Mouse (Mus musculus) thymus, adult 18-20 months (tissue): ENCODE measurements around the gene Prdm12.

Experiments
- DNase-seq, 2 experiments: peaks; one replicate each; pipeline ENCODE4 v3.0.0; 2022; ENCODE audit warnings: mixed read lengths in 2 of 2

Prdm12 gene

DNA sequence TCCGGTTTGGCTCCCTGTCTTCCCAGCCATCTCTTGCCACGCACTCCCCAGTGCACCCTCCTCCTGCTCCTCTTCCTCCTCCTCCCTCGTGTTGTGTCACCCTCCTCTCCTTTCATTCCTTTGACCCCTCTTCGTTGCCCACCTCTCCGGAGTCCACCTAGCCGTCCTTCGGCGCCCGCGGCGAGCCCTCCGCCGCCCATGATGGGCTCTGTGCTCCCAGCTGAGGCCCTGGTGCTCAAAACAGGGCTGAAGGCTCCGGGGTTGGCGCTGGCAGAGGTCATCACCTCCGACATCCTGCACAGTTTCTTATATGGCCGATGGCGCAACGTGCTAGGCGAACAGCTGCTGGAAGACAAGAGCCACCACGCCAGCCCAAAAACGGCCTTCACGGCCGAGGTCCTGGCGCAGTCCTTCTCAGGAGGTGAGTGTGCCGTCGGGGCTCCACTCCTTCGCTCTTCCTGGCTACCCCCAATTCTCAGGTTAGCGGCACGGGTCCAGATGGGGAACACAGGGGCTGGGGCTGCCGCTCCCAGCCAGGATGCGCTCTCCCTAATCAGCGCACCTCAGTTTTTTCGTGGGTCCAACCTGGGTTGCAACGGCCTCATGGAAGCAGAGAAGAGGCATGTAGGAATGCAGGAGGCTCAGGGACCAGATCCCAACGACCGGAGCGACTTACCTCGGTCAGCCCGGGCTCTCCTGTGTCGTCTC lies at the start of gene Prdm12:
Prdm12 (plus strand) TSS at position 137 of the 708 bp plus-strand sequence.
- no peak for DNase-seq

DNA sequence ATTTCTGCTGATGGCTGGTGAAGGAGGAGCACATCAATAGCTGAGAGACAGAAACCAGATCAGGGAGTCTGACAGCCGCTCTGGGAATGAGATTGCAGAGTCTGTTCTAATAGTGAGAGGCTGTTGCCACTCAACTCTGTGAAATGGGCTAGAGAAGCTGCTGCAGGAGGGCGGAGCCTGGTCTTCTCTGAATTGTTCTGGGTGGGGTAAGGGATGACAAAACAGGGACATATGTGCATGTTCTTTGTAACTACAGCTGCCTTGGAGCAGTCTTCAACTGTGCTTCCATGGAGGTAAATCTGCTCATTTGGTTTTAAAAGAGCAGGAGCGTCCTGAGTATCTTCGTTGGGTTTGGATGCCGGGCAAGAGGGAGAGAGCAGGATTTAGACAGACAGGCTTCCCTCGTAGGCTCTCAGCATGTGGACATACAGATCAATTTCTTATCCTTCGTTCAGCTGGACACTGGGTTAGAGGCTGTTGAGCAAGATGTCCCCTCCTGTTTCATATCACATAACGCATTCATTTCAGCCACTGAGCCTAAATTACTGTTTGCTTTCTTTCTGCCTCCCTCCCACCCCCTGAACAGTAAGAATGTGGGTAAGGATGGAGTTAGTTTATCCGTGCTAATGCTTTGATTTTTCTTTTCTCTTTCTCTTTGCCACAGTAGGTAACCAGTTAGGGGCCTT lies 47.9 kb upstream of the Prdm12 start:
- DNase-seq, result no peak

DNA sequence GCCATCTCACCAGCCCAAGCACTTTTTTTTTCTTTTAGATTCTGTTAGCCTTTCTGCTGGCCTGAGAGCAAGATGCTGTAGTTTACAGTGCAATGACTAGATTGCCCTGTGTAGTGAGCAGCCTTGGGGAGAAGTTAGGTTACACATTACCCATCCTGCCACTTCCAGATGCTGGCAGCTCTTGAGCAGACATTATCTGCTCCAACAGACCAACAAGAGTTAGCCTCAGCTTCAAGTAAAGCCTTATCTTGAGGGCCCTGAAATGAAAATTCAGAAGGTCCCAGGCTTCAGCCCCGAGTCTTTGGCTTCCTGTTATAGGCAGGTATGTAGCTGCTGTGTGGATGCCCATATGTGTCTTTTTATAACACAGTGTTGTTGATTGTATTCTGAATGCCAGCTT lies 32.3 kb upstream of the Prdm12 start:
- no peak for DNase-seq

DNA sequence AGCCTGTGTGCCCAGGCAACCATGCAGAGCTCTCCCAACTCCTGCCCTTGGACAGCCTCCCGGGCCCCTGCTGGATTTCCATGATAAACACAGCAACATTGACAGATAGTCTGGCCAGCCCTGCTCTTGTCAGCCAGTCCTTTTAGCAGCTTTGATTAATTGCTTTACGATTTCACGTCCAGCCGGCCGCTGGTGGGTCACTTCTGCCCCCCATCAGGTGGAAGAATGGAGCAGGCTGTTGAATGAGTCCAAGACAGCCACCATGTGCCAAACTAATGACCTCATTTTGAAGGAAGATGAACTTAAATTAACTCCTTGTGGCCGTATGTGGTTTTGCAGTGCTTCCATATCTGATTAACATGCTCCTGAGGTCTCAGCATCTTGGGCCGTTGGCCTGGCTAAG lies 30.0 kb upstream of the Prdm12 start:
- no peak for DNase-seq

DNA sequence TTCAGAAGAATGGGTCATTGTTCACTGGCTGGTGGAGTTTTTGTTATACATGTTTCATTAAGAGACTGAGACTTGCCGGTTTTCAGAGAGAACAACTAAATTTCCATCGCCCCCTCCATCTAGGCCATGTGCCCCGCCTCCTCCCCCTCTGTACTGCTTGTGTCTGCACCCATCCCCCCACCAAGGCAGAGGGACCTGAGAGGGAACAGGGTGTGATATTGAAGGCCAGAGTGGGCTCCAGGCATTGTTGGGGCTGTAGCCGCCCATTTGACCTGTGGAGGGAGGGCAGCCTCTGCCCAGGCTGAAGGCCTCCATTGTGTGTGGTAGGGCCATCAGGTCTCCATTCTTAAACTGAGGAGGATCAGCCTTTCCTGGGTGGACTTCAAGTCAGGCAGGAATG lies 28.9 kb upstream of the Prdm12 start:
- DNase-seq, result no peak

DNA sequence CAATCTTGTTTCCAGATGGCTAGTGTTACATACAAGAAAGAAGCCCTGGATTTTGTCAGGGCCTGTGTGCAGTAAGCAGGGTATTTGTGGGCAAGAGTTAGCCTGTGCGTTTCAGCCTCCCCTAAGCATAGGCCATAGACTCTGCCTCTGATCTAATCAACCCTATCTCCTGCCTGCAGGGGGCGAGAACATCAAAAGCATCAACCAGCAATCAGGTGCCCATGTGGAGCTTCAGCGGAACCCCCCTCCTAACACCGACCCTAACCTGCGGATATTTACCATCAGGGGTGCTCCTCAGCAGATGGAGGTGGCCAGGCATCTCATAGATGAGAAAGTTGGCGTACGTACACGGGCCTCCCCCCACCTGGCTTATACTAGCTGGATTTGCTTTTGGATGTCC lies 28.4 kb upstream of the Prdm12 start:
- no peak for DNase-seq

DNA sequence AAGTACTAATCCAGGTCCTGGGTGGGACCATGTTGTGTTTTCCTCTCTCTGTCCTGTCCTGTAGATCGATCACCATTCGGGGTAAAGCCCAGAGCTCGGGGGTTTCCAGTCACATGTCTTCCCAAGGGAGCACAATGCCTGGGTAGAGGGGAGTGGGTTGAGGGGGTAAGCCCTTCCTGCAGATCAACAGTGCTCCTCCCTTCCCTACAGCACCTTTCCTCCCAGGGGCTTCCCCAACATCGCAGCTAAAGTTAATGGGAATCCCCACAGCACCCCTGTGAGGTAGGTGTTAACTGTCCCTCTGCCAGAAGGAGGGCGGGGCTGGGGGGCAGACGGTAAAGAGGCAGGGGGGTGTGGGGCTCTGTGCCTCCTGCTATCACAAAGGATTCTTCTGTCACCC lies 27.2 kb upstream of the Prdm12 start:
- no peak for DNase-seq

DNA sequence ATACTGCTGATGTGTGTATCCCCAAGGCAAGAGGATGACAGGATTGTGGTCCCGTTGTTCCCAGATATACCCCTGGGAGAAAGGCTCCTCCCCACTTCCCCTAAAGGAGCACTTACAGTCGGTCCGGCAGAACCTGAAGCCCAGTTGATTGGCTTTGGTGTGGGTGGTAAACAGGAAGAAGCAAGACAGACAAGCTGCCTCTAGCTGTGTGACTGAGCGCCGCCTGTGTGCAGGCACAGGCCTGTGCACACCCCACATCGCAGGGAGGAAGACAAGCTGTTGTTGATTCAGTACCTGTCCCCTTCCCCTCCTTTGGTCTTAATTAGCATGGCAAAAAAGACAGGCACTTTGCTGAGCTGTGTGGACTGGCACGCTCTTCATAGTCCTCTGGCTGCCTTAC lies 26.1 kb upstream of the Prdm12 start:
- no peak for DNase-seq

DNA sequence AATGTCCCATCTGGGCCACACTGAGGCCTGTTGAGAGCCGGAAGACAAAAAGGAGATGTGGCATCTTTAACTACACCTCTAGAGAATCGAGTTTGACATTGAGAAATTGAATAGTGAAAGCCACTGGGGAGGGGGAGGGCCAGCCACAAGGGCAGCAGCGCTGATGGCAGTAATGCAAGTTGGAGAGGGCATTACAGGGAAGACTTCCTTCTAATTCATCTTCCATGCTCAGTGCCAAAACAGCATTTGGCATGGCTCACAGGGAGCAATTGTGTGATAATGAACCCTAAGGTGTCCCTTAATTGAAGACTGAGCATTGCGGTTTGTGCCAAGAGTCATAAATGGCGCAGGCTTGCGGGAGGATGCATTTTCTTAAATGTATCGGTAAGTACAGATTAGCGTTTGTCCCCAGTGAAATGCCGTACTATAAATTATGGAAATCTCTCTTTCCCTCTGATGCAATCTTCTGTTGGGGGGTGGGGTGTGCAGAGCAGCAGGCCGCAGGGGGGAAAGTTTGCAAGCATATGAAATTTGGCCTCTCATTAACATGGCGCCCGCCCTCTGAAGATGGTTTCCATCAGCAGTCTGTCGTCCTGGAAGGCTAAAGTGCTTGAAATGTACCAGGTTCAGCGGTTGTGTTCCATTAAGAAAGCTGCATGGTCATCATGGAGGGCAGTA lies 21.2 kb upstream of the Prdm12 start:
- no peak for DNase-seq

DNA sequence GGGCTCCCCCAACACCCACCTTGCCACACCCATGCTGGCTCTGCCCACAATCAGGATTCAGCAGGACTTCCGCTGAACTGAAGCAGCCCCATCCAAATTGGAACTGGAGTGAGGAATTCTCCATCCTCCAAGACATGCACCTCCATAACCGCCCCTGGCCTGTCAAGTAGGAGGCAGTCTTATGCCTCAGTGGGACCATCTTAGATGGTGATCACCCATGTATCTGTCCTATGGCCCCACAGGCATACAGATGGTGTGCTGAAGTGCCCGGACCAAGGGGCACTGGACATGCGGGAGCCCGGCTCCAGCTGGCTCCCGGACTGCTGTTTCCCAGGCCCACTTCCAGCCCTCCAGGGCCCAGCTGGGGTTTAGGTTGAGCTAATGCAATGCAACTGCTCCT lies 20.6 kb upstream of the Prdm12 start:
- DNase-seq, result no peak

DNA sequence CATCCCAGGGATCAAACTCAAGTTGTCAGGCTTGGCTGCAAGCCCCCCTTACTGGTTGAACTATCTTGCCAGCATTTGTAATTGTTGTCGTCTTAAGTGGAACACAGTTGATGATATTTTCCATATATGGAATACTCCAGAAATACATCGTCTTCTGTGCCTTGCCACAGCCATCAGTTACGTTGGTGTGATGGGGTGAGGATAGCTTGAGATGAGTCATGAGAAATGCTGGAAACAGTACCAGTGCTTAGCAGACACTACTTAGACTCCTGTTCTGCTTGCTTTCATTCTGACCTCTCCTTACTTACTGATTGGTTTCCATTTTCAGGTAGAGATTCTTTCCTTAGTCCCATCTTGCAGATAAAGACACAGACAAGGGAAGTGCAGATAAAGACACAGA lies 6.3 kb upstream of the Prdm12 start:
- no peak for DNase-seq

DNA sequence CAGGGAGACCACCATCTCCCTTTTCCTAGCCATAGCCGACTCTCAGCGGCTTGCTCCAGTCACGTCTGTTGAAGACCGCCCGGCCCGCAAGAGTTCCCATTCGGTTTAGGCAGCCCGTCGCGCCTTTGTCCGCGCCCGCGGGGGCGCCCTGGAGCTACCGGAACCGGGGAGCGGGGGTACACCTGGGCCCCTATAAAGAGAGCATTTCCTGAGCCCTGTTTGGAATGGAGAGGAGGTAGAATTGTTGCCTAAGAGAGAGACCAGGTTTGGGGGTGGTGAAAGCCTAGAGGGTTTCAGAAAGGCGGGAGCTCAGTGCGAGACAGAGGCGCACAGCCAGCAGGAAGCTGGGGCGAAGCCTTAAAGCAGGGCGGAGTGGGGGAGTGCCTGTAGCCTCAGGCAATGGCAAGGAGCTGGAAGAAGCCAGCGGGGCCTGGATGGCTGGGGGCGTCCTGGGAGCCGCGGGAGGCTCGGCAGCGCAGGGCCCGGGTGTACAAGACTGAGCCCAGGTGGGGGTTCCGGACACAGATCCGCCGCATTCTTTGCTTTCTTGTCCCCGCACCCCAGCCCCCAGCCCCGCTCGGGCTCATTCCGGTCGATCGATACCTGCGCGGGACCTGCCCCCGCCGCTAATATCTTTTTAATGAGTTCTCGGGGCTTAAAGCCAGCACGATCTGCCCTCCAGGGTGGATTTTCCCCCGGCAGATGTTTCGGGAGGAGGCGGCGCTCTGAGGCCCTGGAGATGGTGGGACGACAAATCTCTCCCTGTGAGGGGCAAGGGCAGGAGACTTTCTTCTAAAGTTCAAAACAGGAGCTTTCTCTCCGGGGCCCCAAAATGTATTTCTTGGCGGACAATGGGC lies 4.3 kb upstream of the Prdm12 start:
- DNase-seq, result no peak

DNA sequence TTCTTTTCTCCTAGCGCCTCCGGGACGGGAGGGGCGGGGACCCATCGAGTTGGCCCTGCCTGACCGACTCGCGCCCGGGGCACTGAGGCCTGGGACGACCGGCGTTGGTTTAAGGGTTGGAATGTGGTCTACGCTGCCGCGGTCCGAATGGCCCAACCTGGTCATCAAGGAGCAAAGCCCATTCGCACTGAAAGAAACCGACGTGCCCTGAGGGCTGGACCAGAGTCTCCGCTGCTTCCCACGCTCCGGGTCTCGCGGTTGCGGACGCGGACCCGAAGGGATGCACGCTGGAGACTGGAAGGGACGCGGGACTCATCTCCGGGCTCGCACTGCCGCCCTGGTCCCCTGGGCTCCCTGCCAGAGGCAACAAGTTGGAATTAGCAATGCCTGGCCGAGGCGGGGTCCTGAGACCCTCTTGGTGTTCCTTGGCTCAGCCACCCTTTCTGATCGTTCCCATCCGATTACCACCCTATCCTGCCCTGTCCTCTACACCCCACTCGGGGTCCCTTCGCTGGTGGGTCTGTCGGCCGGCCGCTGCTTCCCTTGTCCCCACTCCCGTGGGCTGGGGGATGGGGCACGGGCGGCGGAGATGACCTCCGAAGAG lies 3.6 kb upstream of the Prdm12 start:
- no peak for DNase-seq

DNA sequence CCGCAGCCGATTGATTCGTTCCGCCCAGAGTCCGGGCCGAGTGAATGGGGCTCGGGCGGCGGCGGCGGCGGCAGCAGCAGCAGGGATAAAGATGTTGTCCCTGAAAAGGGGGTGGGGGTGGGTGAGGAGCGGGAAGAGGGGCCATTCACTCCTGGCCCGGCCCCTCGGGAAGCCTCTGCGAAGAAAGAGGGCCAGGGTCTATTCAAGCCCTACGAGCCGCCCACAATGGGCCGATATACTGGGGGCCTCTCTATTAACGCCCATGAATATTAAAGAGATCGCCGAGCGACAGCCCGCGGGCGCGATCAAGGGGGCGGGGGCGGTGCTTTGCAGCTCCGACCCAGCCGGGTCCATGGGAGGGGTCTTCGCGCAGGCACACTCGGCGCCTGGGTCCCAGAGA lies 3.1 kb upstream of the Prdm12 start:
- DNase-seq, result no peak

DNA sequence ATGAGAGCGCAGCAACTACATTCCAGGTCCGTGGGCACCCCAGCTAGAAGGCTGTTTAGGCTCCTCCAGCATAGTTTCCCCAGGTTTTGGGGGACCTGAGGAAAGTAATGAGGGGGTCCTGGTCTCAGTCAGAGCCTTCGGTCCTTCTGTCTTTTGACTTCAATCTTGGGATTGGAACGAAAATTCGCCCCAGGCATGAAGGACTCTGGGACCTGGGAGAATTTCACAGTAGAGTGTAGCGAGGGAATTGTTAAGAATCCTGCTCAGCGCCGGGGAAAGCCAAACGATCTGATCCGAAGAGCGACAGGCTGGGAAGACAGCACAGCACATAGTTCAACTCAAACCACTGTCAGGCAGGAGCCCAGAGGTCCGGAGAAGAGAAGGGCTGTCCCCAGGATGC lies 2.5 kb upstream of the Prdm12 start:
- DNase-seq, result no peak

DNA sequence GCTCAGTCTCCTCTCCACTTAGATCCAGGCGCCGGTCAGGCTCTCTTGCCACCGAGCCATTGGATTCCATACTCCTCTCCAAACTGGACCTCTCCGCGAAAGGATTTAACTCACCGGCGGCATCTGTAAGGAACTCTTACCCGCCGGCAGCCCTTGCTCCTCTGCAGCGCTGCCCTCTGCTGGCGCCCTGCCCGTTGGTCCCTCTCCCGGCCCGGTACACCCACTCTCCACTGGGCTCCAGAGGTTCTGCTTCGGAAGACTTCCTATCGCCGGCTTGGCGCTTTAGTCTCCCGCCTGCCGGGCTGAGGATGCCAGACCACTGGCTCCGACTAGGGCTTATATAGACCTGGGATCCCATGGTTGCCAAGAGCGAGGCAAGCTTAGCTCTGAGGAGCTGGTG lies 2.0 kb upstream of the Prdm12 start:
- no peak for DNase-seq

DNA sequence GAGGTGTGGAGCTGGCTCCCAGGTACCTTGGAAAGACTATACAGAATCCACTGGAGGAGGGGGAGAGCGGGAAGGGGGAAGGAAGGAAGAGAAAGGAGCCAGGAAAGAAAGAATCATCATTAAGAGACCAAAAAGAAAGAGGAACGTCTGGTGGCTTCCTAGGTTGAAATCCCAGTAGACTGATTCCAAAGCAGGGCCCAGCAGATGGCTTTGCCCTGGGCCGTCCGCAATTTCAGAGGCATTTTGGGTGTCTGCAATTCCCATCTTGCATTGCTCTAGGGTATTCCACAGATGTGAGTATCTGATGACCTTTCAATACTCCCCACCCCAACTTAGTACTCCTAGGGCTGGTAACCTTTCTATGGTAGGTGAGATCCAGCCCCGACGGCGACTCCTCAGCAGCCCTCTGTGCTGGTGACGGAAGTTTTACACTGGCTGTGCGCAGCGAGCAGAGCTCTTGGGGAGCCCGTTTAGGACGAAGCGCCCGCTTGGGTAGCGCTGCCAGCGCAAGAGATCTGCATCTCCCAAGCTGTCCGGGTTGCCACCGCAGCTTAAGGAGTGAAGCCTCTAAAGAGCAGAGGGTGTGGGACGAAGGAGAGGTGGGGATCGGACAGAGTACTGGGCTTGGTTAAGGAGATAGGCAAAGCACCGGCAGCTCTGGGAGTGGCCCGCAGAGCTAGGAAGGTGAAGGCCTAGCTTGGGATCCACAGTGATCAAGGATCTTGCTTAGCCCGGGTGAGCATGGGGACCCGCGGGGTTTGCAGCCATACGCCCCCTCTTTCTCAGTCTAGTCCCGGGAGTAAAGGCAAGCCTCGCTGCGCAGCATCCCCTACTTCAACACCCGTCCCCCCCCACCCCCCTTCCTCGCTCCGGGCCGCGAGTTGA lies 1.0 kb upstream of the Prdm12 start:
- no peak for DNase-seq

DNA sequence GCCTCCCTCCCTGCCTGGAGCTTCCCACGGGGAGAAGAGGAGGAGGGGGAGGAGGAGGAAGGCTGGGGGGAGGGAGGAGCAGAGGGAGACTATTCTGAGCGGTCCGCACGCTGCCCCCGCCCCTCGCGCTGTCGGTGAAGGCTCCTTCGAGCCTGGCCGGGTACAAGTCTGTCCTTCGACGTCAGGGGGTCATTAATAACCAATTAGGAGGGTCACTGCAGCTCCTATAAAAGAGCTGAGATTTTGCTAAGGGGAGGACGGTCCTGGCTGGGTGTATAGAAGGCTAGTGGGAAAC lies 424 bp upstream of the Prdm12 start:
- no peak for DNase-seq

DNA sequence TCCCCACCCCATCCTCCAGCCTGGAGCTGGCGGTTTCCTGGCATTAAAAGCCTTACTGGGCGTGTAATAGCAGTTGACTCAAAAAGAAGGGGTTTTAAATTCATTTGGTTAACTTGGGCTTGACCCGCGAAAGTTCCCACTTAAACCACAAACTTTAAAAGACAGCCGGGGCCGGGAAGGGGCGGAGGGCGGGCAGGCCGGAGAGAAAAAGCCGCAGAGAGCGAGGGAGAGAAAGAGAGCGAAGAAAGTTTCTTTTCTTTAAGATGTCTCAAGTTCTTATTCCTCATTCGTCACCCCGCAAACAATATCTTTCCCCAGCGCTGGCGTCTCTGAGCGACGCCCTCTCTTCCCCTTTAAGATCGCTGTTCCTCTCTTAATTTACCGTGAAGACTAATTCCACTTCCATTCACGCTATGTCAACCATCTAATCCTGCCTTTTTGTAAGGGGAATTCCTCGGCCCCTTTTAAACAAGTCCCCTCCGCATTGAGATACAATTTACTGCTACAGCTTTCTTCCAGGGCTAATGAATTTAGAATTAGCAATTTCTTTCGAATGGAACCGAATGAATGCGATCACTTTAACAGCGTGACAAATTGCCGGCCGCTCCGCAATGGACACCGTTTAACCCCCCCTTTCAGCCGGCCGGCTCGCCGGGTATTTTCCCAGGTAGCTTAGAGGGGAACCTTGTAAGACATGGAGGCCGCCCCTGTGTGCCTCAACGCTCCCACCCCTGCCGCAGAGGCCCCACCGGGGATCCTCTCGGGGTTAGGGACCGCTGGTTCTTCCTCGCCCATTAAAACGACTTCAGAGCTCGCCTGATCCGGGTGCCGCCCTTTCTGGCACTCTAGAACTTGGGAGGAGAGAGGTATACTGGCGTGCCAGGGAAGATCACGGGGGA lies 1.0 kb downstream of the Prdm12 start:
- DNase-seq, result no peak

DNA sequence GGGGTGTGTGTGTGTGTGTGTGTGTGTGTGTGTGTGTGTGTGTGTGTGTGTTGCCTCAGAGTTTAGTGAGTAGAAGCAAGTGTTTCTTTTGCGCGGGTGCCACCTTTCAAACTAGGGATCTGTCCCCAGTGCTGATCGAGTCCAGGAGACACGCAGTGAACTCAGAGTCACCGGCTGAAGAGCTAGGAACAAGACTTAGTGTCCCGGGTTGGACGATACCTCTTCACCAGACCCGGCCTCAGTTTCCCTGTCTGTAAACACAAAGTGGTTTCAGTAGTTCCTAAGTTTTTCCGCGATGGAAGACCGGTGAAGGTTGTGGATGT lies 1.6 kb downstream of the Prdm12 start:
- DNase-seq, result no peak

DNA sequence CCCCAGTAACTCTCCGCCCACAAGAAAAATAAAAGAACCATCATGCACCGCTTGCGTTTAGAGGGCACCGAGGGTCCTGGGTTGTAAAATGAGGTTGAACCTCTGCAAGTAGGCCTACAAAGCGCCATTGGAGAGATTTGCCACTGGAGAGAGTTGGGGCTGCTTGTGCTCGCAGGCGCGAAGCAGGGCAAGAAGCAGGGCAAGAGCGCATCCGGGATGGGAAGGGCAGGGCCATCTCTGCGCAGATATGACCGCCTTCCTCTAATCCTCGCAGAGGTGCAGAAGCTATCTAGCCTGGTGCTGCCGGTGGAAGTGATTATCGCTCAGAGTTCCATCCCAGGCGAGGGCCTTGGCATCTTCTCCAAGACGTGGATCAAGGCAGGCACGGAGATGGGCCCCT lies 2.1 kb downstream of the Prdm12 start:
- DNase-seq, result no peak
